Mouse (Mus musculus): ENCODE measurements around the gene Lelp1.
A peak's percentile ranks its signal among the peaks of the same experiment; 100 is the strongest.

The Lelp1 gene

DNA sequence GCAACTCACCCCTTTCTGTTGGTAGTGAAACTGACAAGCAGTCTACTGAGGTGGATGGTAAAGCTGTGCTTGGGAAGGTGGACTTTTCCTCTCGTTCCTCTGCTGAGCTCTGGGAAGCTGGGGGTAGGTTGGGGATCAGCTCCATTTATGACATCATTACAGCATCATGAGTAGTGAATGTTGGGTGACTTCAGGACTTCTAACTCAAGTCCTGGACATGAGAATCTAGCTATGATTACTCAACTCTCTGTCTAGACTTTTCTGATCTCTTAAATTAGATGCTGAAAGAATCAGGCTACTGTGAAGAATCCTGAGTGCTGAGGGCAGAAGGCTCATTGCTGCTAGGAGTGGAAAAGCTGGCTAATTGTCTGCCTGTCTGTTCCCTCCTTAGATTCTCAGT lies at the start of gene Lelp1:
Gene Lelp1, minus strand, starts transcription at position 101 of the 400 bp plus-strand sequence.
- Histone ChIP-seq H3K27me3 (ENCODE audit: control insufficient read depth, insufficient read depth, low read length, poor library complexity, severe bottlenecking) (no peaks in the 10 kb centered on the region), H3K36me3 (ENCODE audit: control insufficient read depth, insufficient read depth, low read length, poor library complexity, severe bottlenecking) (no peaks in the 10 kb centered on the region)
- no peak for DNase-seq (ENCODE audit: low read depth, low spot score)

DNA sequence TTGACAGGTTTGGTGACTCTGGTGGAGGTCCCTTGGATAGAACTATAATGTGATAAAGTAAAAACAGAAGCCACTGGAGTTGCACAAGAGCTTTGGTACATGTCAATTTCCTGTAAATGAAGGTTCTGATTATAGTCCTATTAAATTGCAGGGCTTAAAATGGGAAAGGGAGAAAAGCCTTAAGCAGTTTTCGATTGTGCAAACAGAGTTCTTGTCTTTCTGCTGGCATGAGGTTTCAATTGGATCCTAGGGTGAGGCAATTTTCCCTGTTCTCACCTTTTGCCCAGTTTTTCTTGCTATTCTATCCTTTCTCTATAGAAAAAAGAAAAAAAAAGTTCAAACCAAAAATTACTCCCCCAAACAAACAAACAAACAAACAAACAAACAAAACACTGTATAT lies 34.3 kb upstream of the Lelp1 start:
- no peaks in the 10 kb centered on the region for H3K36me3 ChIP-seq (ENCODE audit: control insufficient read depth, insufficient read depth, low read length, poor library complexity, severe bottlenecking)

DNA sequence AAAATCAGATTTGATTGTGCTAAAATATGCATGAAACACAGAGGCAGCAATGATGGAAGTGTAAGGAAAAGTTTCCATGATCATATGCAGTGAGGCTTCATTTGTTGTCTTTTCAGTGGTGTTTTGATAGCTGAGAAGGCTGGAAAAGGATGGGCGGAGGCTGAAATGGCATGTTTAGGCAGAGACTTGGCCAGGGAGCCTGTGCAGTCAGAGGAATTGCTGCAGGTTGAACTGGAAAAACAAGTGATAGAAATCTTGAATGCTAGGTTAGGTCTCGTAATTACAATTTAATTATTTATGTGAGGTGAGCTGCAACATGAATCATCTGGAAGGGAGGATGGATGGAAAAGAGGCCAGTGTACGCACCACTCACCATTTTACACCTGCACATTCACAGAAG lies 27.3 kb upstream of the Lelp1 start:
- H3K27me3 ChIP-seq (ENCODE audit: control insufficient read depth, insufficient read depth, low read length, poor library complexity, severe bottlenecking), result no peaks in the 10 kb centered on the region
- DNase-seq (ENCODE audit: low read depth, low spot score), result no peak
- H3K36me3 ChIP-seq (ENCODE audit: control insufficient read depth, insufficient read depth, low read length, poor library complexity, severe bottlenecking), result no peaks in the 10 kb centered on the region

More for the DNA sequence above, 34.3 kb upstream of the Lelp1 start:
- no peaks in the 10 kb centered on the region for H3K27me3 ChIP-seq (ENCODE audit: control insufficient read depth, insufficient read depth, low read length, poor library complexity, severe bottlenecking)
- no peak for DNase-seq (ENCODE audit: low read depth, low spot score)

DNA sequence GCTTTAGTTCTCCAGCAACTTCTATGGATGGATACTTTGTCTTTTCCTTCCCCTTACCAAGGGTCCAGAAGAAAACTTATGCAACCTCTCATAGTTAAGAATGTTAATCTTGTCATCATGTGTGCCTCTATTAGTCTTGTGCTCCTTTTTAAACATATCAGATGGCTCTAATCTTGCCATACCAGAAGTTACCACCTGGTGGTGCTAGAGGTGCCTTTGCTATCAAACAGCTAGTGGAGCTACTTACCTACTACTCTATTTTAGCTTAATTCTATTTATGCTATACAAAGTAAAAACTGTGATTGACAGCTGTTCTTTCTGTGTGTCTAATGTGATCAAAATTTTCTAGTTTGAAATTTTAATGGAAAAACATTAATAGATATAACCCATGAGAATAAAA lies 10.8 kb upstream of the Lelp1 start:
- peak; percentile 10 for DNase-seq (ENCODE audit: low read depth, low spot score)
- Histone ChIP-seq H3K36me3 (ENCODE audit: control insufficient read depth, insufficient read depth, low read length, poor library complexity, severe bottlenecking) (no peaks in the 10 kb centered on the region), H3K27me3 (ENCODE audit: control insufficient read depth, insufficient read depth, low read length, poor library complexity, severe bottlenecking) (no peaks in the 10 kb centered on the region; the same call in 1 of the 2 replicates)

DNA sequence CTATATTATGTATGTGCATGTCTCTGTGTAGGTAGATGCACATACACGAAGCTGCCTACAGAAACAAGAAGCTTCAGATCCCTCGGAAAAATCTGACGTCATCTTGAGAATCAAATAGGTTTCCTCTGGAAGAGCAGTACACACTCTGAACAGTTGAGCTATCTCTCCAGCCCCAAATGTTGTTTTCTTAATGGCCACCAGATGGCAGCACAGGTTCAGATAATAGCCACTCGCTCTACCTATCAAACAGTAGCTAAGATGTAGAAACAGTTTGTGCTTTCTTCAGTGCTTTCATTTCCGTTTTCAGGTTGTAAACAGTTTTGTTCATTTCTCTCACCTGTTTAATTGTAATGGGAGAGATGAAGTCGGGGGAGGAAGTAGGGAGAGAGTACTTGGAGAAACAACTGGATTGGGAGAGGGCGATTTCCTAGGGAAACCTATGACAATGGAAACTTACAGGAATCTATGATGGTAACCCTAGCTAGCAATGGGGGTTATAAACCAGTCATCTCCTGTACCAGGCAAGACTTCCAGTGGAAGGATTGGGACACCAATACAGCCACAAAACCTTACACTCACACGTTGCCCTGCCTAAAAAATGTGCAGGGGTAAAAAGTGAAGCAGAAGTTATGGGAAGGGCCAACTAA lies 8.2 kb upstream of the Lelp1 start:
- Histone ChIP-seq H3K36me3 (ENCODE audit: control insufficient read depth, insufficient read depth, low read length, poor library complexity, severe bottlenecking) (no peaks in the 10 kb centered on the region), H3K27me3 (ENCODE audit: control insufficient read depth, insufficient read depth, low read length, poor library complexity, severe bottlenecking) (no peaks in the 10 kb centered on the region)
- DNase-seq (ENCODE audit: low read depth, low spot score), result peak; percentile 28

DNA sequence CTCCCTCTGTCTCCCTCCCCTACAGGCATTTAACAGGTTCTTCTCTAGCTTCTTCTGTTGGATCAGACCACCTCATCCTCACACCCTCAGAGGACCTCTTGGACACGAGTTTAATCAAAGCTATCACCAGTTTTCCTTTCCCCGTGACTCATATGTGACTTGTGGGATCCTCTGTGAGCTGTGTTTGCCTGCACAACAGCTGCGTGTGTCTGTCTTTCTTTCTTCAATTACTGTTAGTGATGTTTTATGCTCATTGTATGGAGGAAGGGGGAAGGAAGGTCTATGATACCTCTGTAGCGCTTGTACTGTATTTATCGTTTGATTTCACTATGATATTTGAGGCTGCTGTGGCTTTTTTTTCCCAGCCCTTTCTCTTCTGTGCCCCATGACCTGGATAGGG lies 5.4 kb upstream of the Lelp1 start:
- DNase-seq (ENCODE audit: low read depth, low spot score), result no peak
- H3K36me3 ChIP-seq (ENCODE audit: control insufficient read depth, insufficient read depth, low read length, poor library complexity, severe bottlenecking), result no peaks in the 10 kb centered on the region
- no peaks in the 10 kb centered on the region for H3K27me3 ChIP-seq (ENCODE audit: control insufficient read depth, insufficient read depth, low read length, poor library complexity, severe bottlenecking)

DNA sequence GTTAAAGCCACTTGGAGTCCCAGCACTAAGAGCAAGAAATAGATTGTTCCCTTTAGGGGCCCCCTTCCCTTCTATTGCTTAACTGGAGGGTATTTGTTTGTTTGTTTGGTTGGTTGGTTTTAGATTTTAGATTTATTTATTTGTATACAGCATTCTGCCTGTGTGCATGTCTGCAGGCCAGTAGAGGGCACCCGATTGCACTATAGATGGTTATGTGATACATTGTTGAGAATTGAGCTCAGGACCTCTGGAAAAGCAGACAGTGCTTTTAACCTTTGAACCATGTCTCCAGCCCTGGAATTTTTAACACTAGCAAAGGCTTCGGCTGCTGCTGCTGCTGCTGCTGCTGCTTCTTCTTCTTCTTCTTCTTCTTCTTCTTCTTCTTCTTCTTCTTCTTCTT lies 4.9 kb upstream of the Lelp1 start:
- no peaks in the 10 kb centered on the region for H3K36me3 ChIP-seq (ENCODE audit: control insufficient read depth, insufficient read depth, low read length, poor library complexity, severe bottlenecking)
- no peak for DNase-seq (ENCODE audit: low read depth, low spot score)
- H3K27me3 ChIP-seq (ENCODE audit: control insufficient read depth, insufficient read depth, low read length, poor library complexity, severe bottlenecking), result no peaks in the 10 kb centered on the region

DNA sequence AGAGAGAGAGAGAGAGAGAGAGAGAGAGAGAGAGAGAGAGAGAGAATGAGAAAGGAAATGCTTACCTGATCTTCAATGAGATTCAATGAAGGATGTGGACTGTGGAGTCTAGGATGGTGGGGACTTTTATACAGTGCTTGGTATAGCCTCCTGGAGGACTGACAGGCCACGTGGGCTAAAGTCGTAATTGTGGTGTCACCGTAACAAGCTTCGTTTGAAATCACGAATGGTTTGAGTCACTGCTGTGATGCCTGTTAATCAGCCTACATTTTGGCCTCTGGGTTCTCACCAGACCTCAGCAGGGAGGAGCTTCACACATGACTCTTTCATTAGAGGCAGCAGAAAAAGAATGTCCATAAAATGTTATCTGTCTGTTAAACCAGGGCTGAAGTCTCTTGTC lies 18.7 kb downstream of the Lelp1 start, which contains the start of gene Prr9:
Gene Prr9, minus strand, starts transcription at position 101 of the 400 bp plus-strand sequence.
- Histone ChIP-seq H3K27me3 (ENCODE audit: control insufficient read depth, insufficient read depth, low read length, poor library complexity, severe bottlenecking) (no peaks in the 10 kb centered on the region), H3K36me3 (ENCODE audit: control insufficient read depth, insufficient read depth, low read length, poor library complexity, severe bottlenecking) (no peaks in the 10 kb centered on the region)
- DNase-seq (ENCODE audit: low read depth, low spot score), result no peak

DNA sequence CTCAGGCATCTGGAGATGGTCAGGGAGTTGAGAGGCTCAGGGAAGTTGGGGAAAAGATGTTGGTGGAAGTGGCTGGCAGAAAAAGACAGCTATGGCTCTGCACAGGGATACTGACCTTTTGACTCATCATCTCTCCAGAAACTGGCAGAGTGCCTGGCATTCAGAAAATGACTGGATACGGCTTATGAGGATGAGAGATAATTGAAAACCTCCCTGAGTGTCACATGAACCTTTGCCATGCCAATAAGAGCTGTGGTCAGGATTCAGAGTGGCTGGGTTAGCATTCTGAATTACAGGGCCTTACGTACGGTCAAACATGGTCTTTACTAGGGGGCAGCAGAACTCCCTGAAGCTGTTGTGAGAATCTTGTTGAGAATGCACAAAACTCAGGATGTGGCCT lies 21.6 kb downstream of the Lelp1 start:
- no peaks in the 10 kb centered on the region for H3K36me3 ChIP-seq (ENCODE audit: control insufficient read depth, insufficient read depth, low read length, poor library complexity, severe bottlenecking)
- DNase-seq (ENCODE audit: low read depth, low spot score), result no peak

DNA sequence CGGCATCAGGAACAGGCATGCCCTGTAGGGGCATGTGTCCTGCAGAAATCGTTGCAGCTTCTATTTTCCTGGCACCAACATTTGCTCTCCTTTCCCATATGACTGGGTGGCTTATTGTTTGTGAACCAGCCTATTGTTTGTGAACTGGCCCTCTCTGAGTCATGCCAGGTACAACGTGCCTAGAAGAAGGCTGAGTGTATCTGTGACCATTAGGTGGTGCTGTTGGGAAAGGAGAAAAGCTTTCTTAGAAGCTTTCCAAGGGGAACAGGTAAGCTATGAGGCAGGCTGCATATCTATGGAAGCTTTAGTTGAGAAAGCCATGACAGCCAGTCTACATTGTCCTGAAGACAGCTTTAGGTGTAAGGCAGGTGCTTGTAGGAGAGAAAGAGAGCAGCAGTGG lies 24.6 kb downstream of the Lelp1 start:
- Histone ChIP-seq H3K27me3 (ENCODE audit: control insufficient read depth, insufficient read depth, low read length, poor library complexity, severe bottlenecking) (no peaks in the 10 kb centered on the region), H3K36me3 (ENCODE audit: control insufficient read depth, insufficient read depth, low read length, poor library complexity, severe bottlenecking) (no peaks in the 10 kb centered on the region)
- no peak for DNase-seq (ENCODE audit: low read depth, low spot score)

More for the DNA sequence above, 21.6 kb downstream of the Lelp1 start:
- H3K27me3 ChIP-seq (ENCODE audit: control insufficient read depth, insufficient read depth, low read length, poor library complexity, severe bottlenecking), result no peaks in the 10 kb centered on the region

DNA sequence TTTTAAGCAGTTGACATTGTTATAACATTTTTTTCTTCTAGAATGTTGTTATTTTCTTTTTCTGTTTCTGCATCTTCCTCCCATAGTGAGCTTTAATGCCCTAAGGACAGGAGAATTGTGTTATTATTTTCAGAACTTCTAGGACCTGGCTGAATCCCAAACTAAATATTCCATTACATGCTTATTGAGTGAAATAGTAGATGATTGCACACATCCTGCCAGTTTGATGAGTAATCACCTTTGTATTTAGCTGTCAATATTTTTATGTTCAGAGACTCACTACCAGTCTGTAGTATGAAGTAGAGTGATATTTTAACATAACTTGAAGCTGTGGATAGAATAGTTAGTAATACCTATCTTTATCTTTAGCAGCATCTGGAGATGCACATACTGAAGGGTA lies 31.0 kb downstream of the Lelp1 start:
- H3K27me3 ChIP-seq (ENCODE audit: control insufficient read depth, insufficient read depth, low read length, poor library complexity, severe bottlenecking), result no peaks in the 10 kb centered on the region
- no peak for DNase-seq (ENCODE audit: low read depth, low spot score)
- H3K36me3 ChIP-seq (ENCODE audit: control insufficient read depth, insufficient read depth, low read length, poor library complexity, severe bottlenecking), result no peaks in the 10 kb centered on the region

DNA sequence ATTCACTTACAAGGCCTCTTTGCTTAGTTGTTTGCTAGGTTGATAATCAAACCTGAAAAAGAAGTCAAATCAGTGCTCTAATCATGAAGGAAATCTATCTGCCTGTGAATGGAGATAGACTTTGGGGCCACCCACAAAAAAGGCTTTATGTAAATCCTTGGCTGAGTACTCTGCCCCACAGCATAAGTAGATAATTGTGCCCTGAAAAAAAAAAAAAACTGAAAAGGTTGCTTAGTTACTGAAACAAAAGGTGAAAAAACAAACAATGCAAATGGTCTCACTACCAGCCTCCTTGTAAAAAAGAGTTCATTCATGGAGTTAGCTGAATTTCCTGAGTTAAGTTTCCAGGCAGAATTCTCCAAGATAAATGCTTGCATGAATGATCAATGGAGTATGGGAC lies 31.8 kb downstream of the Lelp1 start:
- no peaks in the 10 kb centered on the region for H3K36me3 ChIP-seq (ENCODE audit: control insufficient read depth, insufficient read depth, low read length, poor library complexity, severe bottlenecking)
- DNase-seq (ENCODE audit: low read depth, low spot score), result no peak
- no peaks in the 10 kb centered on the region for H3K27me3 ChIP-seq (ENCODE audit: control insufficient read depth, insufficient read depth, low read length, poor library complexity, severe bottlenecking)

DNA sequence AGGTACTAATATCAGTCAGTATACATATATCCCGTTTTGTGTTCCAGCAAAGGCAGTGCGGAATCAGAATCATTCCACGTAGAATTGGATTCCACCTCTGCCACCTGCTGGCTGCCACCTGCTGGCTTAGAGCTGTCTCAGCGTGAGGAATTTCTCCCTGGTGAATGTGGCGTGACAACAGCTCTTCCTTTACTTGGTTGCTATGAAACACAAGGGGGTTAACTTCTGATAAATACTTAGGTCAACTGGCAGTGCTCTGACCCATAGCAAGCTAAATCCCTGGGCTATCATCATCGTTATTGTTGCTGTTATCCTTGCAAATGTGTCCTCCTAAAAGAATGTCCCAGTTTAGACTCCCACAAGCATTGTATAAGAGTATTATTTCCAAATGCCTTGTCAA lies 36.0 kb downstream of the Lelp1 start:
- no peaks in the 10 kb centered on the region for H3K36me3 ChIP-seq (ENCODE audit: control insufficient read depth, insufficient read depth, low read length, poor library complexity, severe bottlenecking)
- DNase-seq (ENCODE audit: low read depth, low spot score), result no peak
- no peaks in the 10 kb centered on the region for H3K27me3 ChIP-seq (ENCODE audit: control insufficient read depth, insufficient read depth, low read length, poor library complexity, severe bottlenecking)
